Mouse (Mus musculus): ENCODE measurements around the gene Asic2.

- no peak for TF ChIP-seq CTCF (IDR thresholded peaks at IDR 0.05; ENCODE audit: low read depth, low read length)
- no peak for TF ChIP-seq POLR2A (IDR thresholded peaks at IDR 0.05; ENCODE audit: extremely low read depth, insufficient read depth, low read length)
These were observed 479.0 kb downstream of the Asic2 start for GRCm38 (mm10) chr11:81489144-81489735.

Data from liver, adult 2 months (tissue).